Mouse (Mus musculus): Measurements from ENCODE around the gene Hspa13. TPM values are rescaled to one million over a fixed set of nuclear protein-coding genes. Genes with fewer than 3 reads are reported as not detected.

The Hspa13 gene
- total and polyA plus RNA-seq, 2 experiments from 2014 or later = 10.7 to 11.5 TPM

GRCm38 (mm10) chr16:75750103-75750502 lies 16.8 kb downstream of the Hspa13 start:
- Histone ChIP-seq H3K9me3 (replicated peaks; ENCODE audit: control insufficient read depth, low read length) (no peaks in the 10 kb centered on the region), H3K36me3 (replicated peaks; ENCODE audit: control insufficient read depth, insufficient read depth, low read length) (peaks cover 3% of the 10 kb centered on the region; the same call in 1 of the 2 replicates), H3K4me2 (ENCODE audit: low read depth, low read length) (no peak overlapping the region), H3K4me1 (ENCODE audit: control insufficient read depth, insufficient read depth) (no peaks in the 10 kb centered on the region), H3K9ac (replicated peaks; ENCODE audit: low read depth, low read length) (no peak overlapping the region), H3K4me3 (ENCODE audit: low read depth, low read length) (no peak overlapping the region), H3K27me3 (ENCODE audit: control insufficient read depth, insufficient read depth, low read length) (no peaks in the 10 kb centered on the region), H3K27ac (ENCODE audit: low read depth) (no peak overlapping the region)
- no peak for ATAC-seq (ENCODE audit: insufficient read depth, low read depth)
- TF ChIP-seq EP300 (IDR thresholded peaks at IDR 0.05; ENCODE audit: low read depth) (no peak), CTCF (IDR thresholded peaks at IDR 0.05; ENCODE audit: low read depth) (no peak)
- WGBS = 52% methylated on average over 5 of the region's 5 CpGs
- no peak for DNase-seq (ENCODE audit: low spot score)

DNA sequence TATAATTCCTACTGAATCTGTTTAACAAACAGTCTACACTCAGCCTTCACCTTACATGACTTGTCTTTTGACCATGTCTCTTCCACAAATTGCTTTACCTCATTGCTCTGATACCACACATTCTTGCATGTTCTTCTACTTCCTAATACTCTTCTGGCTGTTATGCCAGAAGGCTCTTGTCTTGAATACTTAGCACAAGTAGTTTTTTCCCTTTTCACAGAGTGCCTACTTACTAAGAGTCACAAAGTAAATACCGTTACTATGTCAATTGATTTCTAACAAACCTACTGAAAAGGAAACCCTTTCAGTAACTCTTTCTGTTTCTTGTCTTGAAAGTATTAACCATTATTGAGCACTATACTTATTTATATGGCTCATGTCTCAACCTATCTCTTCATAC lies 18.0 kb downstream of the Hspa13 start:
- ATAC-seq (ENCODE audit: insufficient read depth, low read depth) (no peak), DNase-seq (ENCODE audit: low spot score) (no peak)
- Histone ChIP-seq H3K9ac (replicated peaks; ENCODE audit: low read depth, low read length) (no peak overlapping the region), H3K36me3 (replicated peaks; ENCODE audit: control insufficient read depth, insufficient read depth, low read length) (no peaks in the 10 kb centered on the region), H3K27me3 (ENCODE audit: control insufficient read depth, insufficient read depth, low read length) (no peaks in the 10 kb centered on the region), H3K27ac (ENCODE audit: low read depth) (no peak overlapping the region), H3K4me3 (ENCODE audit: low read depth, low read length) (no peak overlapping the region), H3K4me1 (ENCODE audit: control insufficient read depth, insufficient read depth) (no peaks in the 10 kb centered on the region), H3K9me3 (replicated peaks; ENCODE audit: control insufficient read depth, low read length) (no peaks in the 10 kb centered on the region), H3K4me2 (ENCODE audit: low read depth, low read length) (no peak overlapping the region)
- TF ChIP-seq EP300 (IDR thresholded peaks at IDR 0.05; ENCODE audit: low read depth) (no peak), CTCF (IDR thresholded peaks at IDR 0.05; ENCODE audit: low read depth) (no peak)
- WGBS = 76% methylated on average over 1 of the region's 1 CpGs

- H3K4me3 ChIP-seq (ENCODE audit: low read depth, low read length) = no peak overlapping the region
- no peaks in the 10 kb centered on the region for H3K36me3 ChIP-seq (replicated peaks; ENCODE audit: control insufficient read depth, insufficient read depth, low read length)
- WGBS = 65% methylated on average over 3 of the region's 3 CpGs
- no peaks in the 10 kb centered on the region for H3K9me3 ChIP-seq (replicated peaks; ENCODE audit: control insufficient read depth, low read length)
- H3K27ac ChIP-seq (ENCODE audit: low read depth) = no peak overlapping the region
- ATAC-seq (ENCODE audit: insufficient read depth, low read depth) = no peak
- DNase-seq (ENCODE audit: low spot score) = no peak
- no peak overlapping the region for H3K9ac ChIP-seq (replicated peaks; ENCODE audit: low read depth, low read length)
- no peaks in the 10 kb centered on the region for H3K27me3 ChIP-seq (ENCODE audit: control insufficient read depth, insufficient read depth, low read length)
- H3K4me2 ChIP-seq (ENCODE audit: low read depth, low read length) = no peak overlapping the region
- no peaks in the 10 kb centered on the region for H3K4me1 ChIP-seq (ENCODE audit: control insufficient read depth, insufficient read depth)
- no peak for TF ChIP-seq CTCF (IDR thresholded peaks at IDR 0.05; ENCODE audit: low read depth)
- TF ChIP-seq EP300 (IDR thresholded peaks at IDR 0.05; ENCODE audit: low read depth) = no peak
Measured at GRCm38 (mm10) chr16:75744014-75744413, 22.9 kb downstream of the Hspa13 start.

- H3K9me3 ChIP-seq (replicated peaks; ENCODE audit: control insufficient read depth, low read length) = no peaks in the 10 kb centered on the region
- H3K27ac ChIP-seq (ENCODE audit: low read depth) = no peak overlapping the region
- no peak for DNase-seq (ENCODE audit: low spot score)
- WGBS = 46% methylated on average over 2 of the region's 2 CpGs
- H3K9ac ChIP-seq (replicated peaks; ENCODE audit: low read depth, low read length) = no peak overlapping the region
- no peak for ATAC-seq (ENCODE audit: insufficient read depth, low read depth)
- H3K4me3 ChIP-seq (ENCODE audit: low read depth, low read length) = no peak overlapping the region
- H3K4me1 ChIP-seq (ENCODE audit: control insufficient read depth, insufficient read depth) = no peaks in the 10 kb centered on the region
- H3K27me3 ChIP-seq (ENCODE audit: control insufficient read depth, insufficient read depth, low read length) = no peaks in the 10 kb centered on the region
- TF ChIP-seq CTCF (IDR thresholded peaks at IDR 0.05; ENCODE audit: low read depth) = no peak
- no peak for TF ChIP-seq EP300 (IDR thresholded peaks at IDR 0.05; ENCODE audit: low read depth)
- no peak overlapping the region for H3K4me2 ChIP-seq (ENCODE audit: low read depth, low read length)
- no peaks in the 10 kb centered on the region for H3K36me3 ChIP-seq (replicated peaks; ENCODE audit: control insufficient read depth, insufficient read depth, low read length)
Measured at GRCm38 (mm10) chr16:75717405-75718173, 49.3 kb downstream of the Hspa13 start.

GRCm38 (mm10) chr16:75696176-75696575 lies 70.7 kb downstream of the Hspa13 start:
- no peaks in the 10 kb centered on the region for H3K27me3 ChIP-seq (ENCODE audit: control insufficient read depth, insufficient read depth, low read length)
- H3K27ac ChIP-seq (ENCODE audit: low read depth) = no peak overlapping the region
- ATAC-seq (ENCODE audit: insufficient read depth, low read depth) (peak; percentile 55; the same call in 1 of the 2 replicates), DNase-seq (ENCODE audit: low spot score) (peak; percentile 15)
- H3K4me1 ChIP-seq (ENCODE audit: control insufficient read depth, insufficient read depth) = no peaks in the 10 kb centered on the region
- H3K9me3 ChIP-seq (replicated peaks; ENCODE audit: control insufficient read depth, low read length) = no peaks in the 10 kb centered on the region
- H3K4me3 ChIP-seq (ENCODE audit: low read depth, low read length) = no peak overlapping the region
- no peak overlapping the region for H3K9ac ChIP-seq (replicated peaks; ENCODE audit: low read depth, low read length)
- 8% methylated on average over 2 of the region's 2 CpGs for WGBS
- no peaks in the 10 kb centered on the region for H3K36me3 ChIP-seq (replicated peaks; ENCODE audit: control insufficient read depth, insufficient read depth, low read length)
- H3K4me2 ChIP-seq (ENCODE audit: low read depth, low read length) = no peak overlapping the region
- TF ChIP-seq EP300 (IDR thresholded peaks at IDR 0.05; ENCODE audit: low read depth) (no peak), CTCF (IDR thresholded peaks at IDR 0.05; ENCODE audit: low read depth) (peak; percentile 74)

Small RNA genes lying within 50 kb of the gene (microRNA-seq; reads per million reads assigned to microRNA genes)
- gene Gm22923 = not detected

Other genes starting within 250 kb of the Hspa13 start
- not detected in 2 replicates for gene Lipi, start 181.0 kb downstream of the Hspa13 start, total RNA-seq (2014; rRNA removed; ENCODE audit: low replicate concordance)
- not detected in 2 replicates for gene Lipi, start 181.0 kb downstream of the Hspa13 start, polyA plus RNA-seq (2015; fragmentation: Nextera tagmentation; extraction: Ambion mirVana)
- 0.31 TPM in 1 of 2 replicates, not detected in the other for gene Rbm11, start 174.3 kb downstream of the Hspa13 start, total RNA-seq (2014; rRNA removed; ENCODE audit: low replicate concordance)
- gene Rbm11, start 174.3 kb downstream of the Hspa13 start, polyA plus RNA-seq (2015; fragmentation: Nextera tagmentation; extraction: Ambion mirVana) = 0.11 and 0.23 TPM in 2 replicates